Mouse (Mus musculus) hindbrain, embryonic 10.5 days (tissue): ENCODE data around the gene Acvr2b. TPM values are rescaled to one million over a fixed set of nuclear protein-coding genes. Genes with fewer than 3 reads are reported as not detected.

ENCODE experiments used
- DNase-seq: peaks from one replicate; pipeline ENCODE4 v3.0.0-alpha.2; 2017; ENCODE audit warnings: low spot score
- H3K27ac ChIP-seq: fragments of 300-500 bp; sonication (generic); 2 replicates; pipeline ENCODE4 v1.5.1; 2016; ENCODE audit warnings: mild to moderate bottlenecking, moderate library complexity
- H3K27me3 ChIP-seq: fragments of 300-500 bp; sonication (generic); 2 replicates; pipeline ENCODE4 v1.6.1; 2016; ENCODE audit warnings: mild to moderate bottlenecking; ENCODE audit not compliant: poor library complexity, insufficient read depth, severe bottlenecking
- H3K36me3 ChIP-seq: fragments of 300-500 bp; sonication (generic); 2 replicates; pipeline ENCODE4 v1.6.1; 2016; ENCODE audit warnings: mild to moderate bottlenecking, moderate library complexity
- H3K4me1 ChIP-seq: fragments of 300-500 bp; sonication (generic); replicated peaks from 2 replicates; pipeline ENCODE4 v1.6.1; 2016; ENCODE audit warnings: mild to moderate bottlenecking
- H3K4me3 ChIP-seq: fragments of 300-500 bp; sonication (generic); 2 replicates; pipeline ENCODE4 v1.5.1; 2016; ENCODE audit warnings: mild to moderate bottlenecking, moderate library complexity
- H3K9me3 ChIP-seq: fragments of 300-500 bp; sonication (generic); 2 replicates; pipeline ENCODE4 v1.6.1; 2016; ENCODE audit warnings: mild to moderate bottlenecking, moderate library complexity
- WGBS: fragments of 180-500 bp; shearing (Covaris S2); methylation state at CpG from one replicate; pipeline ENCODE4 v1.1.7; 2016; 5-methylcytosine and 5-hydroxymethylcytosine counted together
- polyA plus RNA-seq: library from polyadenylated mRNA; unstranded; fragments of >200 nt; fragmentation: Nextera tagmentation; extraction: Ambion mirVana; gene quantifications from 2 replicates; pipeline ENCODE4 v1.2.1, GENCODE M21; 2016

The Acvr2b gene
- polyA plus RNA-seq, 1 experiment from 2014 or later: 80.3 TPM

DNA sequence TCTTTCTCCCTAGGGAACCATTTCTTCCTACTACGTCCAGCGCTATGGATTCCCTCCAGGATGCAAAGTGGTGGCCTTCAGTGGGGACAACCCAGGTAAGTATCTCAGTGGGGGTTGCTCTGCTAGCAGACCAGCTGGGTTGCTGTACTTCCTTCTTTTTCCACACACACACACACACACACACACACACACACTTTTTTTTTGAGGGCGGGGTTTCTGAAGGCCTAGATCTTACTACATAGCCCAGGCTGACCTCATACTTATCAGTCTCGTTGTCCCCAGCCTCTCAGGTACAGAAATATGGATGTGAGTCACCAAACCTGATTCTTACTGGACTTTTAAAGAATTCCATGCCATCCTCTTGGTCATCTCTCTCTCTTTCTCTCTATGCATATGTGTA is 23.7 kb upstream of the Acvr2b start:
- Histone ChIP-seq H3K36me3 (peaks cover 33% of the 10 kb centered on the region), H3K4me1 (peaks cover 7% of the 10 kb centered on the region), H3K27ac (no peak overlapping the region), H3K9me3 (no peaks in the 10 kb centered on the region), H3K27me3 (no peaks in the 10 kb centered on the region), H3K4me3 (no peak overlapping the region)
- no peak for DNase-seq
- 91% methylated on average over 4 of the region's 4 CpGs for WGBS

DNA sequence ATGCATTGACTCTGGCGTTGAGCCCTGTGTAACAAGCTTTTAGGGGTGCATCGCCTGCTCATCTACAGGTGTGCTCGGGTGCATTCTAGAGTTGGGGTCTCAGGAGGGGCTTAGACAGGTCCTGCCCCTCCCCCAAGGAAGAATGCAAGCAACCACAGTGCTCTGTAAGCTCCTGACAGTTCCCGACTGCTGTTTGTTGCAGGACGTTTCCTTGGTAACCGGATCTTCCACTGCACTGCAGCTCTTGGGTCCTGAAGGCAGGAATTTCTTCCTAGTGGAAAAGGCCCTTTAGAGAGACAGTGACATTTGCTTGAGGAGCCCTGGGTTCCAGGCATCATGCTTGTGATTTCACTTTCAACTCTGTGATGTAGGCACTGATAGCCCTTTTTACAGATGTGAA is 19.3 kb upstream of the Acvr2b start:
- WGBS: 65% methylated on average over 6 of the region's 6 CpGs
- Histone ChIP-seq H3K9me3 (no peaks in the 10 kb centered on the region), H3K27ac (no peak overlapping the region), H3K4me3 (no peak overlapping the region), H3K36me3 (peaks cover 50% of the 10 kb centered on the region), H3K4me1 (peaks cover 4% of the 10 kb centered on the region), H3K27me3 (no peaks in the 10 kb centered on the region)
- DNase-seq: no peak

GRCm38 (mm10) chr9:119388956-119389355 is 13.0 kb upstream of the Acvr2b start:
- H3K4me1 ChIP-seq: no peaks in the 10 kb centered on the region
- WGBS: 60% methylated on average over 5 of the region's 5 CpGs
- H3K36me3 ChIP-seq: peaks cover 23% of the 10 kb centered on the region
- no peaks in the 10 kb centered on the region for H3K27me3 ChIP-seq
- peak; percentile 34 for DNase-seq
- no peak overlapping the region for H3K4me3 ChIP-seq
- H3K9me3 ChIP-seq: no peaks in the 10 kb centered on the region
- H3K27ac ChIP-seq: no peak overlapping the region

- H3K36me3 ChIP-seq: peaks cover 14% of the 10 kb centered on the region
- no peak overlapping the region for H3K4me3 ChIP-seq
- no peak for DNase-seq
- H3K9me3 ChIP-seq: no peaks in the 10 kb centered on the region
- H3K4me1 ChIP-seq: no peaks in the 10 kb centered on the region
- H3K27me3 ChIP-seq: no peaks in the 10 kb centered on the region
- 86% methylated on average over 2 of the region's 2 CpGs for WGBS
- H3K27ac ChIP-seq: no peak overlapping the region
These were observed 11.7 kb upstream of the Acvr2b start for GRCm38 (mm10) chr9:119390214-119390613.

- Histone ChIP-seq H3K27ac (no peak overlapping the region), H3K9me3 (no peaks in the 10 kb centered on the region), H3K36me3 (0 out of 2 replicates have a peak, but pooled peaks cover 3% of the 10 kb centered on the region), H3K27me3 (no peaks in the 10 kb centered on the region), H3K4me1 (0 out of 2 replicates have a peak, but pooled peaks cover 3% of the 10 kb centered on the region), H3K4me3 (no peak overlapping the region)
- WGBS: 89% methylated on average over 1 of the region's 1 CpGs
- DNase-seq: no peak
These were observed 7.1 kb upstream of the Acvr2b start for GRCm38 (mm10) chr9:119394808-119395207.

DNA sequence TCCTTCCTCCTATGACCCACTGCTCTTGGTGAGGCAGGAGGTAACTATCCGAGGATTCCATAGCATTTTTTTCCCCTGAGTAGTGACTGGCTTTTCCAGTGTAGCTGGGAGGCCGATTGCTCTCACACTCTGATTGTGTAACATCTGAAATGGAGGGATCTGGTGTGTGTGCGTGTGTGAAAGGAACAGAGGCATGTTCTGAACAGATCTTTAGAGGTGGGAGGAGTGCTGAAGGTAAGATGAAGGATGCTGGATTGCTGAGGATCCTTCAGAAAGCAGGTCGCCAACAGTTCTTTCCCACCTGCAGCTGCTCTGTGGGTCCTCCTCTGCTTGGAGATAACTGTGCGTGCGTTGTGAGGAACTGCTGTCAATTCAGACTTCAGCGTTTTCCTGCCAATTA is 567 bp upstream of the Acvr2b start:
- peaks cover 44% of the 10 kb centered on the region for H3K4me1 ChIP-seq
- H3K27me3 ChIP-seq: no peaks in the 10 kb centered on the region
- DNase-seq: no peak
- peak overlapping the region; percentile 100 for H3K27ac ChIP-seq
- no peaks in the 10 kb centered on the region for H3K9me3 ChIP-seq
- H3K36me3 ChIP-seq: peaks cover 14% of the 10 kb centered on the region
- peak overlapping the region; percentile 93 for H3K4me3 ChIP-seq
- WGBS: 8% methylated on average over 7 of the region's 7 CpGs

GRCm38 (mm10) chr9:119402253-119403235 is 626 bp downstream of the Acvr2b start:
- H3K4me3 ChIP-seq: peak overlapping the region; percentile 93
- H3K27ac ChIP-seq: peak overlapping the region; percentile 100
- WGBS: under 1% methylated on average over 127 of the region's 127 CpGs
- peak; percentile 71 for DNase-seq
- H3K4me1 ChIP-seq: peaks cover 47% of the 10 kb centered on the region
- H3K36me3 ChIP-seq: peaks cover 26% of the 10 kb centered on the region
- no peaks in the 10 kb centered on the region for H3K27me3 ChIP-seq
- no peaks in the 10 kb centered on the region for H3K9me3 ChIP-seq

GRCm38 (mm10) chr9:119403236-119403641 is 1.3 kb downstream of the Acvr2b start:
- H3K4me1 ChIP-seq: peaks cover 54% of the 10 kb centered on the region
- under 1% methylated on average over 26 of the region's 26 CpGs for WGBS
- H3K27ac ChIP-seq: peak overlapping the region; percentile 100
- H3K9me3 ChIP-seq: no peaks in the 10 kb centered on the region
- H3K36me3 ChIP-seq: peaks cover 33% of the 10 kb centered on the region
- H3K4me3 ChIP-seq: peak overlapping the region; percentile 93
- DNase-seq: peak; percentile 79
- no peaks in the 10 kb centered on the region for H3K27me3 ChIP-seq

DNA sequence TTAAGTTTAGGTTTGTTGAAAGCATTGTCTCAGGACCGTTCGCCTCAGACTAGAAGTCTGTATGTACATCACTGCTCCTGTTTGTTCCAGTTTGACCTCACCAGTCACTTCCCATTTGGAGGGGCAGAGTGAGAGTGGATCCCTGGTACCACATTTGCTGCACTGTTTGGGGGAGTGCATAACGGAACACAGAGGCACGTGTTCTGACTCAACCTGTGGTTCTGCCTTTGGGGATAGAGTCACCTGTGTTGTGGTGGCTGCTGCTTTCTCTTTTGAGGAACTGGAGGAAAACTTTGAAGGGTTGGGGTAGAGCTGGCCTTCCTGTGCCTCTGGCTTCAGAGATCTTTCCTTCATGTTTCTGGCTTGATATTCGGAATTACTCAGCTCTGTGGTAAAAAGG is 2.2 kb downstream of the Acvr2b start:
- no peak for DNase-seq
- H3K36me3 ChIP-seq: peaks cover 42% of the 10 kb centered on the region
- H3K4me3 ChIP-seq: peak overlapping the region; percentile 93
- WGBS: 72% methylated on average over 5 of the region's 5 CpGs
- no peaks in the 10 kb centered on the region for H3K9me3 ChIP-seq
- H3K27ac ChIP-seq: peak overlapping the region; percentile 100
- H3K4me1 ChIP-seq: peaks cover 59% of the 10 kb centered on the region
- H3K27me3 ChIP-seq: no peaks in the 10 kb centered on the region

GRCm38 (mm10) chr9:119407884-119408283 is 6.0 kb downstream of the Acvr2b start:
- no peak for DNase-seq
- H3K4me1 ChIP-seq: peaks cover 59% of the 10 kb centered on the region
- H3K27ac ChIP-seq: no peak overlapping the region
- H3K4me3 ChIP-seq: no peak overlapping the region
- peaks cover 79% of the 10 kb centered on the region for H3K36me3 ChIP-seq
- whole genome bisulfite sequencing: 84% methylated on average over 15 of the region's 15 CpGs
- no peaks in the 10 kb centered on the region for H3K27me3 ChIP-seq
- peaks cover 26% of the 10 kb centered on the region for H3K9me3 ChIP-seq

- Histone ChIP-seq H3K27me3 (no peaks in the 10 kb centered on the region), H3K27ac (peak overlapping the region; percentile 40; the same call in 1 of the 2 replicates), H3K4me3 (no peak overlapping the region), H3K9me3 (peaks cover 31% of the 10 kb centered on the region), H3K36me3 (peaks cover 91% of the 10 kb centered on the region), H3K4me1 (peaks cover 52% of the 10 kb centered on the region)
- 84% methylated on average over 11 of the region's 11 CpGs for WGBS
- DNase-seq: no peak
These were observed 7.2 kb downstream of the Acvr2b start for GRCm38 (mm10) chr9:119408898-119409664.

- Histone ChIP-seq H3K9me3 (peaks cover 31% of the 10 kb centered on the region), H3K36me3 (peaks cover 94% of the 10 kb centered on the region), H3K27me3 (no peaks in the 10 kb centered on the region), H3K27ac (peak overlapping the region; percentile 8; the same call in 1 of the 2 replicates), H3K4me3 (no peak overlapping the region), H3K4me1 (peaks cover 44% of the 10 kb centered on the region)
- DNase-seq: peak; percentile 2
- WGBS: 70% methylated on average over 5 of the region's 5 CpGs
These were observed 7.9 kb downstream of the Acvr2b start for GRCm38 (mm10) chr9:119409864-119410263.

DNA sequence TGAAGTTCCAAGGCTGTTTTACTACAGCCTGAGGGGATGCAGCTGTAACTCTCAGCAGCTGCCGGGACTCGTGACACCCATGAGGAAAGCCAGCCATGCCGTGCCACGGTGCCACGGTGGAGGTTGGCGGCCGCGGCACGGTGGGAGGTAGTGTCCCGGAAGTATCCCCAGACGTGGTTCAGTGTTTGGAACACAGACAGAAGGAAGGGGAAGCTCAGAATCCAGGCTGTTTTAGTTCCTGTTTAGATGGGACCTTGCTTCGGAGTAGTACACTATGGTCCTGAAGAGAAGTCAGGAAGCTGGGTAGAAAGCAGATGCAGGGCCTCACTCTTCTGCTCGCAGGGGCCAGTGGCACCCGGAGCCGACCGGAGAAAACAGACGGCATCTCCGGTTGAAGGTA is 16.1 kb downstream of the Acvr2b start:
- DNase-seq: no peak
- peaks cover 21% of the 10 kb centered on the region for H3K4me1 ChIP-seq
- 89% methylated on average over 18 of the region's 18 CpGs for WGBS
- H3K9me3 ChIP-seq: peaks cover 3% of the 10 kb centered on the region
- H3K4me3 ChIP-seq: no peak overlapping the region
- peaks cover 35% of the 10 kb centered on the region for H3K36me3 ChIP-seq
- no peak overlapping the region for H3K27ac ChIP-seq
- no peaks in the 10 kb centered on the region for H3K27me3 ChIP-seq
